Mouse (Mus musculus) hematopoietic stem cell, adult 5-6 weeks (primary cell): ENCODE data around the gene Eri3. TPM values are rescaled to one million over a fixed set of nuclear protein-coding genes. Genes with fewer than 3 reads are reported as not detected.

Source experiments
- ATAC-seq, 2 experiments: fragments of 125-278 bp in 1 of 2; replicated peaks in 1 of 2; 2 replicates each; pipeline ENCODE4 v1.8.0; 2016 to 2017; ENCODE audit warnings: inconsistent platforms in 2 of 2, mild to moderate bottlenecking in 2 of 2, moderate number of reproducible peaks in 2 of 2, low read depth in 1 of 2, moderate TSS enrichment in 1 of 2; ENCODE audit not compliant: low FRiP score in 2 of 2, poor library complexity in 2 of 2, severe bottlenecking in 2 of 2, insufficient read depth in 1 of 2, low TSS enrichment in 1 of 2
- total RNA-seq: library from RNA; stranded (forward); fragments of 172-1452, 232-1000 nt; gene quantifications from 2 replicates; pipeline ENCODE4 v1.2.3, GENCODE M21; 2017

Gene Eri3
- total RNA-seq, 1 experiment from 2014 or later = 28.2 TPM

- ATAC-seq = no peak
These were observed 121.9 kb downstream of the Eri3 start for GRCm38 (mm10) chr4:117672042-117672441.

GRCm38 (mm10) chr4:117673901-117674300, 123.7 kb downstream of the Eri3 start:
- no peak for ATAC-seq

GRCm38 (mm10) chr4:117676903-117677302, 126.7 kb downstream of the Eri3 start:
- ATAC-seq = peak; percentile 55 to 56; a peak in 3 of 4 replicates

- no peak for ATAC-seq
These were observed 130.8 kb downstream of the Eri3 start for GRCm38 (mm10) chr4:117680963-117681362.

DNA sequence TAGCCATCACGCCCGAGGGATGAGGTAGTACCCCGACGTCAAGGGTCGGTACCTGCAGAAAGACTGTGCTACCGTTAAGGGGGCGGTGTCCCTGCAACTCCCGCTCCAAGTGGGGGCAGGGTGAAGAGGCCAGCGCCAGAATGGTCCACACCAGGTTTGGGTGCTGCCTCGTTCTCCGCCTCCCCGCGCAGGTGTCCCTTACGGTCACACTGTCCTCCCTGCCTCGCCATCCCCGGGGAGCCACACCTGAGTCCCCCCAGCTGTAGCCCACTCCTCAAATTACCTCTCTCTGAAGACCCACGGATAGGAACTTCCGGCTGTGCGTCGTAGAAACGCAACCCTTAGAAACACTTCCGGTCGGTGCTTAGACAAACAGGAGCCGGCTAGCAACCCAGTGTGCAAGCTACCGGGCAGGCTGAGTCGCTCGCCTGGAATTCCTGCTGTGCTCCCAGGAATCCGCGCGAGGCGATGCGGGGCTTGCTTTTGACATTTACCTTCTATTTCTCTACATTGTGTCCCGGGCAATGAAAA, 131.8 kb downstream of the Eri3 start, which contains the start of gene Dmap1:
Dmap1 (minus strand) TSS at position 343 of the 531 bp plus-strand sequence.
- ATAC-seq = peak; percentile 80 to 92

GRCm38 (mm10) chr4:117682463-117682862, 132.3 kb downstream of the Eri3 start:
- ATAC-seq = no peak

DNA sequence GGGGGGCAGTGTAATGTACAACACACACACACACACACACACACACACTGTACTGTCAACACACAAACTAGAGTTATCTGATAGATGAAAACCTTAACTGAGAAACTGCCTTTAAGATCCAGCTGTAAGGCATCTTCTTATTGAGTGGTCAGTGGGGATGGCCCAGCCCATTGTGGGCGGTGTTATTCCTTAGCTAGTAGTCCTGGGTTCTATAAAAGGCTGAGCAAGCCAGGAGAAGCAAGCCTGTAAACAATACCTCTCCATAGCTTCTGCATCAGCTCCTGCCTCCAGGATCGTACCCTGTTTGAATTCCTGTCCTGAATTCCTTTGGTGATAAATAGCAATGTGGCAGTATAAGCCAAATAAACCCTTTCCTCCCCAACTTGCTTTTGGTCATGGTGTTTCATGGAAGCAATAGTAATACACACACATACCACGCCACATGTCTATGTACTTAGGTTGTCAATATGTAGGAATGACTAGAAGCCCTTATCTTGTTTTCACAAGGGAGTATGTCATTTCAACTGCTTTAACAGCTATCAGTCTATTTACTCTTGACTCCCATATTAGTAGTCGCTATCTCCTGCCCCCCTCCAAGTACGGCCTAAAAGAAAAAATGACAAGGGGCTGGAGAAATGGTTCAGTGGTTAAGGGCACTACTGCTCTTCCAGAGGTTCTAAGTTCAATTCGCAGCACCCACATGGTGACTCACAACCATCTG, 133.0 kb downstream of the Eri3 start:
- no peak for ATAC-seq

- no peak for ATAC-seq
These were observed 136.2 kb downstream of the Eri3 start for GRCm38 (mm10) chr4:117686354-117686753.

GRCm38 (mm10) chr4:117705361-117705760, 155.2 kb downstream of the Eri3 start:
- peak in 1 of 2 experiments; percentile 67; a peak in 2 of 4 replicates for ATAC-seq

GRCm38 (mm10) chr4:117708780-117709550, 158.8 kb downstream of the Eri3 start:
- no peak for ATAC-seq

DNA sequence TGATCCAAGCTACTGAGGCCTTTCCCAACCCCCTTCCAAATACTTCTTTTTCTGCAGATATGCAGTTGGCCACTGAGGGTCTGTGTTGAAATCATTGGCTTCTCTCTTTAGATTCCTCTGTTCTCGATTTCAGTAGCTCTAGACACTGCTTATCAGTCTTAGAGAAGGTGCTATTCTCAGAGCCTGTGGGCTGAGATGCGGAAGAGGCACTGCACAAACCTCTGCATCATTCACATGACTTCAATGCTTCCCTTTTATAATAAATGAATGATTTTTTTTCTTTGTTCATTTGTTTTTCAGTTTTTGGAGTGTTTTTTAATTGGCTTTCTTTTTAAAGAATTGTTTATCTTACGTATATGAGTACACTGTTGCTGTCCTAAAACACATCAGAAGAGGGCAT, 162.1 kb downstream of the Eri3 start:
- no peak for ATAC-seq

DNA sequence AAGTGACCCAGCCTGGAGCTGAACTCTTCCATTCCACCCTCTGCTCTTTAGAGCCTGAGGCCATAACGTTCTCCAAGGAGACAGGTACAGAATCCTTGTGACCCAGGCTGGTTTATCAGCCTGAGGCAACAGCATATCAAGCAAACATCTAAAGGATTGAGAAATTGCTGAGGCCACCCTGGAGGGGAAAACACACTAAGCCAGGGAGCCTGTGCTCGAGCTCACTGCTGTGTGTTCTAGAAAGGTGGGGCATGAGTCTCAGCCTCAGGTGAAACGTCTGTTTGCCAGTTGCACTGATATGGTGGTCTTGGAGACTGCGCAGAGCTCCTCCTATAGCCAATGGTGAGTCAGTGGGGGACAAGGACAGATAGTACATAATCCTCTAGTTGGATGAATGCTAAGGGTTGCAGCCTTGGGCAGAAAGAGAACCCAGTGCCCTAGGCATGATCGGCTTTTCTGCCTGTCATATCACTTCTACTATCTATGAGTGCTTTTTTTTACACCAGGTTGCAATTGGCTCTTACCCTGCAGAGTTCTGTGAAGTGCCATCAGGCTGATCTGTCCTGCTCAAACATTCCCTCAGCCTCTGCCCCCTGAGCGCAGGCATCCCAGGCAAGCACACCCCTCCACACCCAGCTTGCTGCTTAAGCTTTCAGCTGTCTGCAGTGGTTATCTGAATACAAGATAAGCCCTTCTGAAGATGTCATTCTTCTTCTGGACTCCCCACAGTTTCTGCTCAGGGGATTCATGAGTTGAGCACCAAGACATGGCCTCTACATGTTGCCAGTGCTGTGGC, 163.3 kb downstream of the Eri3 start:
- no peak for ATAC-seq

Other genes with a start within 250 kb of the Eri3 start
- 90.9 and 127 TPM in 2 replicates for gene Rnf220, start 53.3 kb upstream of the Eri3 start, total RNA-seq
- 18.1 and 28.0 TPM in 2 replicates for gene Dmap1, start 131.9 kb downstream of the Eri3 start, total RNA-seq
- not detected in 2 replicates for gene Gm12845, start 174.0 kb downstream of the Eri3 start, total RNA-seq
- gene Klf17, start 215.3 kb downstream of the Eri3 start, total RNA-seq = not detected in 2 replicates